Mouse (Mus musculus): ENCODE measurements at regions not wholly inside any gene's neighbourhood (a gene's known extent, or its start where the extent isn't known, plus 50 kb on each side); places are given as distances from the start of the nearest gene placed in this dataset.
A peak's percentile ranks its signal among the peaks of the same experiment; 100 is the strongest.

- no peak for DNase-seq (ENCODE audit: low spot score)
These were observed 919.5 kb downstream of the D3Ertd751e start for GRCm38 (mm10) chr3:42661956-42662355.

- DNase-seq (ENCODE audit: low spot score): no peak
These were observed 934.4 kb downstream of the D3Ertd751e start for GRCm38 (mm10) chr3:42676668-42677398.

GRCm38 (mm10) chr3:42694726-42695125 is 952.3 kb downstream of the D3Ertd751e start:
- no peak for DNase-seq (ENCODE audit: low spot score)

- no peak for DNase-seq (ENCODE audit: low spot score)
These were observed 996.5 kb downstream of the D3Ertd751e start for GRCm38 (mm10) chr3:42738910-42739309.

- no peak for DNase-seq (ENCODE audit: low spot score)
These were observed 1010.7 kb downstream of the D3Ertd751e start for GRCm38 (mm10) chr3:42753130-42753529.

- no peak for DNase-seq (ENCODE audit: low spot score)
These were observed 1014.9 kb downstream of the D3Ertd751e start for GRCm38 (mm10) chr3:42757335-42757734.

GRCm38 (mm10) chr3:42757830-42758385 is 1015.5 kb downstream of the D3Ertd751e start:
- no peak for DNase-seq (ENCODE audit: low spot score)

- DNase-seq (ENCODE audit: low spot score): no peak
These were observed 1019.8 kb downstream of the D3Ertd751e start for GRCm38 (mm10) chr3:42762205-42762604.

- no peak for DNase-seq (ENCODE audit: low spot score)
These were observed 1041.1 kb downstream of the D3Ertd751e start for GRCm38 (mm10) chr3:42783478-42783877.

- no peak for DNase-seq (ENCODE audit: low spot score)
These were observed 1041.8 kb downstream of the D3Ertd751e start for GRCm38 (mm10) chr3:42784203-42784602.

GRCm38 (mm10) chr3:42790415-42790814 is 1048.0 kb downstream of the D3Ertd751e start:
- DNase-seq (ENCODE audit: low spot score): no peak

- no peak for DNase-seq (ENCODE audit: low spot score)
These were observed 1049.5 kb downstream of the D3Ertd751e start for GRCm38 (mm10) chr3:42791878-42792277.

GRCm38 (mm10) chr3:42830456-42830855 is 1088.0 kb downstream of the D3Ertd751e start:
- no peak for DNase-seq (ENCODE audit: low spot score)

GRCm38 (mm10) chr3:42867370-42867769 is 1125.0 kb downstream of the D3Ertd751e start:
- DNase-seq (ENCODE audit: low spot score): no peak

- DNase-seq (ENCODE audit: low spot score): no peak
These were observed 1136.6 kb downstream of the D3Ertd751e start for GRCm38 (mm10) chr3:42878972-42879371.

- DNase-seq (ENCODE audit: low spot score): no peak
These were observed 1142.1 kb downstream of the D3Ertd751e start for GRCm38 (mm10) chr3:42884481-42884880.

GRCm38 (mm10) chr3:42892016-42892699 is 1149.7 kb downstream of the D3Ertd751e start:
- DNase-seq (ENCODE audit: low spot score): no peak

- no peak for DNase-seq (ENCODE audit: low spot score)
These were observed 1153.4 kb downstream of the D3Ertd751e start for GRCm38 (mm10) chr3:42895787-42896186.

- no peak for DNase-seq (ENCODE audit: low spot score)
These were observed 1155.5 kb downstream of the D3Ertd751e start for GRCm38 (mm10) chr3:42897936-42898335.

- no peak for DNase-seq (ENCODE audit: low spot score)
These were observed 1156.5 kb downstream of the D3Ertd751e start for GRCm38 (mm10) chr3:42898934-42899333.

GRCm38 (mm10) chr3:42900984-42901383 is 1158.6 kb downstream of the D3Ertd751e start:
- DNase-seq (ENCODE audit: low spot score): no peak

GRCm38 (mm10) chr3:42906246-42906645 is 1163.8 kb downstream of the D3Ertd751e start:
- no peak for DNase-seq (ENCODE audit: low spot score)

- DNase-seq (ENCODE audit: low spot score): peak; percentile 47
These were observed 1166.0 kb downstream of the D3Ertd751e start for GRCm38 (mm10) chr3:42908404-42908803.

Data from embryo, embryonic 10.5 days (tissue).